Mouse (Mus musculus) spleen, adult 2 months (tissue): ENCODE results near the gene Rb1. TPM values are rescaled to one million over a fixed set of nuclear protein-coding genes. Genes with fewer than 3 reads are reported as not detected.

Source experiments
- DNase-seq, 2 experiments: peaks; one replicate each; pipeline versions ENCODE4 v3.0.0 to v3.0.0-alpha.2; 2012 to 2021; ENCODE audit warnings: low spot score in 2 of 2, low read depth in 1 of 2
- H3K27ac ChIP-seq: fragments of 200-500 bp; 2 replicates; pipeline ENCODE4 v1.5.1; 2012; ENCODE audit warnings: low read length, inconsistent platforms; ENCODE audit not compliant: insufficient read depth
- H3K27me3 ChIP-seq: fragments of 200-500 bp; 2 replicates; pipeline ENCODE4 v1.6.1; 2012; ENCODE audit warnings: mild to moderate bottlenecking, moderate library complexity, low read length, inconsistent platforms; ENCODE audit not compliant: control insufficient read depth, insufficient read depth
- H3K36me3 ChIP-seq: fragments of 200-500 bp; 2 replicates; pipeline ENCODE4 v1.6.1; 2012; ENCODE audit warnings: mild to moderate bottlenecking, low read length, inconsistent platforms; ENCODE audit not compliant: control insufficient read depth, insufficient read depth
- H3K4me1 ChIP-seq: fragments of 200-500 bp; 2 replicates; pipeline ENCODE4 v1.6.1; 2011; ENCODE audit warnings: inconsistent platforms; ENCODE audit not compliant: control insufficient read depth, insufficient read depth, insufficient read length
- H3K4me3 ChIP-seq: fragments of 200-500 bp; 2 replicates; pipeline ENCODE4 v1.5.1; 2011; ENCODE audit warnings: mild to moderate bottlenecking, inconsistent platforms; ENCODE audit not compliant: insufficient read depth, insufficient read length; ENCODE audit errors: extremely low read depth
- CTCF ChIP-seq: fragments of 200-500 bp; IDR thresholded peaks from 2 replicates; pipeline ENCODE4 v1.5.1; 2011; ENCODE audit warnings: mild to moderate bottlenecking, inconsistent platforms; ENCODE audit not compliant: insufficient read depth, insufficient read length, insufficient replicate concordance; ENCODE audit errors: extremely low read depth
- POLR2A ChIP-seq: fragments of 200-500 bp; IDR thresholded peaks from 2 replicates; pipeline ENCODE4 v1.6.1; 2011; ENCODE audit warnings: low read depth, low read length, inconsistent platforms
- WGBS: fragments of 180-500 bp; shearing (Covaris S2); methylation state at CpG from one replicate; pipeline ENCODE4 v1.1.7; 2018; 5-methylcytosine and 5-hydroxymethylcytosine counted together
- polyA plus RNA-seq: library from polyadenylated mRNA; depleted of rRNA; stranded (reverse); fragments of >200 nt; gene quantifications from 2 replicates; pipeline ENCODE4 v1.2.3, GENCODE M21; 2012

Gene Rb1
- polyA plus RNA-seq, 1 experiment = 5.2 TPM

DNA sequence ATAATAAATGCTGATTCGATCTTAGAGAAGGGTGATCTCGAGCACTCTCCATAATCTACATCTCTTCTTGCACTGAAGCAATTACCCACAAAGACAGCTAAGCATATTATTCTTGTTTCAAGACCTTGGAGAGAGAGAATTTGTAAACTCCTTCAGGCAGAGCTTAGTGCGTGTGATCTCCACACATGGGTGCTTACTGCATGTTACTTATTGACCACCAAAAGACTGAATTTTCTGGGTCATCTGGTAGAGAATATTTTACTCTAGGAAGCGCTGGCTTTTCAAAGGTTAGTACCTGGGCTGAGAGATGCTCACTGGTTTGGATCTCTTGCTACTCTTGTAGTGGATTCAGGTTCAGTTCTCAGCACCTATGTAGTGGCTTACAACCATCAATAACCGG is 25.5 kb upstream of the Rb1 start:
- H3K36me3 ChIP-seq = peaks cover 11% of the 10 kb centered on the region
- peaks cover 2% of the 10 kb centered on the region; the same call in 1 of the 2 replicates for H3K4me1 ChIP-seq
- DNase-seq = no peak
- WGBS = 89% methylated on average over 5 of the region's 5 CpGs
- TF ChIP-seq POLR2A (no peak), CTCF (no peak)
- no peak overlapping the region for H3K4me3 ChIP-seq
- H3K27ac ChIP-seq = no peak overlapping the region
- H3K27me3 ChIP-seq = no peaks in the 10 kb centered on the region

GRCm38 (mm10) chr14:73350029-73350428 is 24.4 kb upstream of the Rb1 start:
- H3K4me1 ChIP-seq = peaks cover 2% of the 10 kb centered on the region; the same call in 1 of the 2 replicates
- H3K27me3 ChIP-seq = no peaks in the 10 kb centered on the region
- no peak for TF ChIP-seq CTCF
- no peak for TF ChIP-seq POLR2A
- 61% methylated on average over 1 of the region's 1 CpGs for WGBS
- no peak overlapping the region; the same call in 1 of the 2 replicates for H3K27ac ChIP-seq
- H3K36me3 ChIP-seq = peaks cover 2% of the 10 kb centered on the region; the same call in 1 of the 2 replicates
- no peak overlapping the region for H3K4me3 ChIP-seq
- no peak for DNase-seq

DNA sequence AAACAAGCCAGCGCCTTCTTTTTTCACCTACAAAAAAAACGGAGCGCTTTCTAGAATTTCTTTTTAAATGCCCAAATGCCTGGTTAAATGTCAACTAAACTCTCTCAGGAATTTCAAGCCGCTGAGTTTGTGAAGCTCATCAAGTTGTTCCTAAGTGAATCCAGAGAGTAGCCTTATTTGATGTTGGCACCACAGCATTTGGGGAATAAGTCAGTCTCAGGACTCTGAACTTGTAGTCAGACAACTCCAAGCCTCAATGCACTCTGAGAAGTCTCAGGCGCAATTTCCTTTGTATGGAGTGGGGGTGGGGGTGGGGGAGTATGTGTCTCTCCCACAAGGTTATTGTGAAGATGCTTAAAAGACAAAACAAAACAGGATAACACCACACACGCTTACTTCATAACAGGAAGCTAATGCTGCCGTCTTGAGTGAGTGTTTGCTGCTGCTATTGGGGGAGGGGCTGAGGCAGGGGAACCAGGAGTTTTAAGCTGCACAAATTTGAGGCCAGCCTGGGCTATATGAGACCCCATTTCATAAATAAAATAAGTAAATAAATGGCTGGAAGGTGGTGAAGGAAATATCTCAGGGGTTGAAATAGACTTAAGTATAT is 23.5 kb upstream of the Rb1 start:
- TF ChIP-seq CTCF (no peak), POLR2A (no peak)
- no peaks in the 10 kb centered on the region for H3K27me3 ChIP-seq
- no peak overlapping the region for H3K27ac ChIP-seq
- peaks cover 2% of the 10 kb centered on the region; the same call in 1 of the 2 replicates for H3K36me3 ChIP-seq
- H3K4me1 ChIP-seq = peaks cover 2% of the 10 kb centered on the region; the same call in 1 of the 2 replicates
- WGBS = 65% methylated on average over 7 of the region's 7 CpGs
- no peak overlapping the region for H3K4me3 ChIP-seq
- DNase-seq = no peak

- Histone ChIP-seq H3K36me3 (no peaks in the 10 kb centered on the region), H3K27ac (0 out of 2 replicates have a peak overlapping the region, but pooled peaks have one; percentile 10), H3K4me3 (no peak overlapping the region), H3K4me1 (peaks cover 2% of the 10 kb centered on the region; the same call in 1 of the 2 replicates), H3K27me3 (no peaks in the 10 kb centered on the region)
- no peak for TF ChIP-seq POLR2A
- no peak for TF ChIP-seq CTCF
- 53% methylated on average over 9 of the region's 9 CpGs for WGBS
- no peak for DNase-seq
These were observed 21.7 kb upstream of the Rb1 start for GRCm38 (mm10) chr14:73347302-73347701.

DNA sequence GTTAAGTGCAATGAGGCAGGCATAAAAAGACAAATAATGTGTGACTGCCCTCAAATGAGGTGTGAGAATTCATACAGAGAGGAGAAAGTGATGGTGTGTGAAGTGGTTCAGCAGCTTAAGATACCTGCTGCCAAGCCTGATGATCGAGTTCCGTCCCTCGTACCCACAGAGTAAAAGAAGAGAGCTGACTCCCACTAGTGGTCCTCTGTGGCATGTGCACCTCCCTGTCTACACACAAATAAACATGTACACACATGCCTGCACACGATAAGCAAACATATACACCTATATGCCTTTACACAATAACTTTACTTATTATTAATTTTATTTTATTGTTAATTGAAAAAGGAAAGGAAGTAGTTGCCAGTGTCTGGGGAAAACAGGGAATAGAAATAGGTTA is 20.0 kb upstream of the Rb1 start:
- no peak overlapping the region for H3K27ac ChIP-seq
- H3K27me3 ChIP-seq = no peaks in the 10 kb centered on the region
- WGBS = 93% methylated on average over 4 of the region's 4 CpGs
- no peak overlapping the region for H3K4me3 ChIP-seq
- DNase-seq = no peak
- H3K4me1 ChIP-seq = peaks cover 2% of the 10 kb centered on the region; the same call in 1 of the 2 replicates
- H3K36me3 ChIP-seq = no peaks in the 10 kb centered on the region
- TF ChIP-seq CTCF (no peak), POLR2A (no peak)

DNA sequence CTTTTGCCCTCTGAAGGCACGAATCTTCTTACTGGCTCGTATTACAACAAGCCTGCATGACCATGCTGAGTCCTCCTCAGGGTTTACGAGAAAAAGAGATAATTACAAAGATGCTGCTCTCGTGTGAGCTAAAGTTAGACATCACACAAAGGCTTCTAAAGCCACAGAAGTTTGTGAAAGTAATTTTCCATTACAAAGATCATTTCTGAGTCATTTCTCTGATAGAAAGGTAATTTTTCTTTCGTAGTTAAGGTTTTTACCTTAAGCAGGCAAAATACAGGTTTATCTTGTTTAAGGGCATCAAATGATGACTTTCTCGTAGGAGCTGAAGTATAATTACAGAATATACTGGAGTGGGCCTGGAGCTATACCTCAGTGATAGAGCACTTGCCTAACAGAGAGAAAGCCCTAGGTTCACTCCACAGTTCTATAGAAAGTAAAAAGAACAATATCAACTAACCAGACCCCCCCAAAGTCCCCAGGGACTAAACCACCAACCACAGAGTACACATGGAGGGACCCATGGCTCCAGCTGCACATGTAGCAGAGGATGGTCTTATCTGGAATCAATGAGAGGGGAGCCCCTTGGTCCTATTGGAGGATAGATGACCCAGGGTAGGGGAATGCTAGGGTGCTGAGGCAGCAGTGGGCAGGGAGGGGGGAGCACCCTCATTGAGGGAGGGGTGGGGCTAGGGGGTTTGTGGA is 14.6 kb upstream of the Rb1 start:
- Histone ChIP-seq H3K27me3 (no peaks in the 10 kb centered on the region), H3K4me1 (peaks cover 14% of the 10 kb centered on the region), H3K27ac (no peak overlapping the region), H3K36me3 (no peaks in the 10 kb centered on the region), H3K4me3 (no peak overlapping the region)
- whole genome bisulfite sequencing = 37% methylated on average over 6 of the region's 6 CpGs
- DNase-seq = no peak
- TF ChIP-seq POLR2A = no peak
- TF ChIP-seq CTCF = no peak

- TF ChIP-seq POLR2A (no peak), CTCF (no peak)
- Histone ChIP-seq H3K27ac (no peak overlapping the region), H3K27me3 (no peaks in the 10 kb centered on the region), H3K36me3 (no peaks in the 10 kb centered on the region), H3K4me3 (no peak overlapping the region), H3K4me1 (peaks cover 20% of the 10 kb centered on the region)
- no peak for DNase-seq
- WGBS = 12% methylated on average over 3 of the region's 3 CpGs
These were observed 14.0 kb upstream of the Rb1 start for GRCm38 (mm10) chr14:73339615-73340014.
